Mouse (Mus musculus): Measurements from ENCODE around the gene Tmod1. TPM values are rescaled to one million over a fixed set of nuclear protein-coding genes. Genes with fewer than 3 reads are reported as not detected.

Gene Tmod1
- polyA plus RNA-seq, 1 experiment from 2014 or later = 195 TPM

DNA sequence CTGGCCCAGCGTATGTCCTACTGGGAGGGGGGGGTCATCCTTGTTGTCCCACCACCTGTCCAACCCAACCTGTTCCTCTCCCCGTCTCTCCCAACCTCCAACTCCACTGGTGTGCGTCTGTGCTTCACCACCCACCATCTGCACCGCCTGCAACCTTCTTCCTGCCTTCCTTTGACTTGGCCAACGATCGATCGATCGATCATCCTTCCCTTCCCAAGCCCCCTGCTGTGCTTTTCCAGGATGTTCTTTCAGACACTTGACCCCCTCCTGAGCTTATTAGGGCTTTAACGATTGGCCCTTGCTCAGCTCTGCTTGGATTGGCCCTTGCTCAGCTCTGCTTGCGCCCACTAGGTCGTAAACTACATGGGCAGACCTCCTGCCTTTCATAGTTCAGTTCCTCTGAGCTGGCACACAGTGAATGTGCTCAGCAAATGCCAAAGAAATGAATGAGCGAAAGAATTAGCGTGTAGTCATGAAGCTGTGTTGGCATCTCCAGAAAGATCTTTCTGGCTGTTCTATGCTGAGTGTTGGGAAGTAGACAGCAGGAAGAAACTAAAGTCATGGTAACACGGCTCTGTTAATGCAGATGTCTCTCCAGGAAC is 50.9 kb downstream of the Tmod1 start:
- Histone ChIP-seq H3K36me3 (peaks cover 82% of the 10 kb centered on the region), H3K27me3 (replicated peaks) (no peaks in the 10 kb centered on the region), H3K9ac (no peak overlapping the region), H3K4me3 (no peak overlapping the region), H3K9me3 (replicated peaks) (no peaks in the 10 kb centered on the region), H3K27ac (ENCODE audit: poor library complexity, severe bottlenecking) (no peak overlapping the region), H3K4me2 (no peak overlapping the region), H3K4me1 (replicated peaks) (peaks cover 36% of the 10 kb centered on the region)
- WGBS = 92% methylated on average over 14 of the region's 14 CpGs
- no peak for ATAC-seq (ENCODE audit: insufficient number of reproducible peaks, low FRiP score)

DNA sequence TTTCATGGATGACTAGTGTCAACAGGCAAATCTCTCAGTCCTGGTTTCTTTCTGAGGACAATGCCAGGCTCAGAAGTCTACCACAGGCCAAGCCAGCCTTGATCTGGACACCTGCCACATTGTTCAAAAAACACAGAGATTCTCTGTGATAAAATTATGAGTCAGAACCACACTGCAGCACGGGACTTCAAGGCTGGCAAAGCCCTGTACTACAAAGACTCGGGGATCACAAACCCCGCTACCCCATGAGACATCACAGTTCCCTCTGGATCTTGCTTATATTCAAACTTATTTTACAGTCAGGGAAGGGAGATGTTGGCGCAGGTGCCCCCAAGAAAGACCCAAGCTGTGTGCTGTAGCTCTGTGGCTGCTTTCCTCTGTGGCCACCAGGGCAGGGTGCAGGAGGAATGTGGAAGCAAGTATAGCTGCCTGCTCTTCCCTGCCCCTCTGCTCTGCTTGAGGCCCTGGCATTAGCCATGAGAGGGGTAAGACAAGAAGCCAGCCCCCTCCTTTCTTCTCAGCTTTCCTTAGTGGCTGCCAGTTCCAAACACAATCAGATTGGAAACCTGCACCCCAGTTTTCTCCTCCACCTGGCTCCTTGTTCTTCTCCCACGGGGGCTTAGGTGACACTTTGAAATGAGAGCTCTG is 53.8 kb downstream of the Tmod1 start:
- H3K36me3 ChIP-seq = peaks cover 89% of the 10 kb centered on the region
- WGBS = 87% methylated on average over 5 of the region's 5 CpGs
- H3K27me3 ChIP-seq (replicated peaks) = no peaks in the 10 kb centered on the region
- H3K27ac ChIP-seq (ENCODE audit: poor library complexity, severe bottlenecking) = no peak overlapping the region
- no peak overlapping the region for H3K4me2 ChIP-seq
- H3K4me3 ChIP-seq = no peak overlapping the region
- no peak overlapping the region for H3K9ac ChIP-seq
- no peaks in the 10 kb centered on the region for H3K9me3 ChIP-seq (replicated peaks)
- H3K4me1 ChIP-seq (replicated peaks) = peaks cover 16% of the 10 kb centered on the region
- no peak for ATAC-seq (ENCODE audit: insufficient number of reproducible peaks, low FRiP score)

DNA sequence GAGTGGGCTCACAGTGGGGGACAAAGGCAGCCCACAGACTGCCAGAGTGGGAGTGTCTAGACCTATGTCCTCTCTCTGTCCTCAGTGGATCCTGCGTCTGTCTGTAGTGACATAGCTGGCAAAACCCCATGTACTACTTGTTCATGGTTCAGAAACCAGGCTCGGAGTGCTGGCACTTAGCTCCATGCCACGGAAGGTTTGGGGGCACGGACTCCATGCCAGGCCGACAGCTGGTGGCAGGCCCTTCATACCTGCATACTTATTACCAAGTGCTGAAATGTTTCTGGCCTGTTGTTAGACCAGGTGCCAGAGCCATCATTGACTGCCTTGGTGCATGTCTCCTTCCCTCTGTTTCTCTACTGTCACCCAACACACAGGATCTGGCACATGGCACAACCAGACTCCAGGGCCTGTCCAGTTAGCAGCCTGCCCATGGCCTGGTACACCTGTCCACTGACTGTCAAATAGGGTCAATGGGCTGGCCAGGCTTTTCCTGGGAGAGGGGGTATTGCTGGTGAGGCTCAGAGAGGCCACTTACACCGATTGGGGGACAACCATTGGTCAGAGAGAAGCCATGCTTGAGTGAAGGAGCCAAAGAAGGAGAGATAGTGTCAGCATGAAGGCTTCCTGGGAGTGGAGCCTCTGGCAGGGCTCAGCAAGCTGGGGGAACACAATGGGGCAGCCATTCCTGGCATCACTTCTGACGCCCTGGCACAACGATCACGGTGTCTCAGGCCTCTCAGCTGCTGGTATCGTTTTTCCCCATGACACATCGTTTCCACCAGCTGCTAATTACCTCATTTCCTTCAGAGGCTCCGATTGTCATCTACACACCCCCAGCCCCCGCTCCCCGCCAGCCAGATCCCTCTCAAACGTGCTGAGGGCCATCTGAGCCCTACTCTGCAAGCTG is 56.4 kb downstream of the Tmod1 start:
- H3K36me3 ChIP-seq = peaks cover 95% of the 10 kb centered on the region
- no peak overlapping the region for H3K4me3 ChIP-seq
- ATAC-seq (ENCODE audit: insufficient number of reproducible peaks, low FRiP score) = 0 out of 2 replicates have a peak, but pooled peaks have one; percentile 9
- no peak overlapping the region for H3K9ac ChIP-seq
- no peaks in the 10 kb centered on the region for H3K27me3 ChIP-seq (replicated peaks)
- H3K4me2 ChIP-seq = no peak overlapping the region
- no peaks in the 10 kb centered on the region for H3K9me3 ChIP-seq (replicated peaks)
- H3K27ac ChIP-seq (ENCODE audit: poor library complexity, severe bottlenecking) = 0 out of 2 replicates have a peak overlapping the region, but pooled peaks have one; percentile 3
- peaks cover 28% of the 10 kb centered on the region for H3K4me1 ChIP-seq (replicated peaks)
- WGBS = 63% methylated on average over 15 of the region's 15 CpGs

DNA sequence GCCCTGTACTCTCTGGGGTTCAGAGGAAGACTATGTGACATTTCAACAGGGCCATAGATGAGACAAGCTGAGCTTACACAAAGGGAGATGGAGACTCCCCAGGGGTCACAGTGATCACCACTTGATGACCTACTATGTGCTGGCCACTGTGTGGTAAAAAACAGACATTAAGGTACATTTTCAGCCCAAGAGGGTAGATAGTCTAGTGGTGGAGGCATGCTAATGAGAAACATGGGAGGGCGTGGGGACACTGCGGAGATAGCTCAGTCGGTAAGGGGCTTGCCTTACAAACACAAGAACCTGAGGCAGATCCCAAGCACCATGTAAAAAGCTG is 57.1 kb downstream of the Tmod1 start:
- Histone ChIP-seq H3K36me3 (peaks cover 95% of the 10 kb centered on the region), H3K4me3 (no peak overlapping the region), H3K4me2 (no peak overlapping the region), H3K9ac (no peak overlapping the region), H3K27ac (ENCODE audit: poor library complexity, severe bottlenecking) (no peak overlapping the region), H3K4me1 (replicated peaks) (peaks cover 34% of the 10 kb centered on the region), H3K9me3 (replicated peaks) (no peaks in the 10 kb centered on the region), H3K27me3 (replicated peaks) (no peaks in the 10 kb centered on the region)
- WGBS = 82% methylated on average over 3 of the region's 3 CpGs
- no peak for ATAC-seq (ENCODE audit: insufficient number of reproducible peaks, low FRiP score)

DNA sequence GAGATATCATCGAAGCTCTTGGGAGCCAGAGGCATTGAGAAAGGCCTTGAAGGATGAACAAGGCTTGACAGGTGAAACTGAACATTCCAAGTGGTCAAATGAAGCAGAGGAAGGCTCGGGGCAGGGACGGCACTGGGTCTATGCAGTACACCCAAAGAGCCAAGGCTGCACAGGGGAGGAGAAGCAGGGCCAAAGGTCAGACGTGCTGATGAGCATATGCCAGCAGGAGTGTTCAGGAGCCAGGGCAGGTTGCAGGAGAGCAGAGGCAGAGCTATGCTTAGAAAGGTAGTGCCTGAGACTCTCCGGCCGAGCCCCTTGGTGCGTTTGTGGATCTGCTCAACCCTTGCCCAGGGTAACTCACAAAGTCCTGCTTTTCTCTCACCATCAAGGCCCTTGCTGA is 57.8 kb downstream of the Tmod1 start:
- 89% methylated on average over 7 of the region's 7 CpGs for WGBS
- H3K4me3 ChIP-seq = no peak overlapping the region
- H3K9ac ChIP-seq = no peak overlapping the region
- no peaks in the 10 kb centered on the region for H3K27me3 ChIP-seq (replicated peaks)
- H3K4me1 ChIP-seq (replicated peaks) = peaks cover 41% of the 10 kb centered on the region
- peaks cover 95% of the 10 kb centered on the region for H3K36me3 ChIP-seq
- no peak overlapping the region for H3K27ac ChIP-seq (ENCODE audit: poor library complexity, severe bottlenecking)
- no peak overlapping the region for H3K4me2 ChIP-seq
- ATAC-seq (ENCODE audit: insufficient number of reproducible peaks, low FRiP score) = no peak
- no peaks in the 10 kb centered on the region for H3K9me3 ChIP-seq (replicated peaks)

DNA sequence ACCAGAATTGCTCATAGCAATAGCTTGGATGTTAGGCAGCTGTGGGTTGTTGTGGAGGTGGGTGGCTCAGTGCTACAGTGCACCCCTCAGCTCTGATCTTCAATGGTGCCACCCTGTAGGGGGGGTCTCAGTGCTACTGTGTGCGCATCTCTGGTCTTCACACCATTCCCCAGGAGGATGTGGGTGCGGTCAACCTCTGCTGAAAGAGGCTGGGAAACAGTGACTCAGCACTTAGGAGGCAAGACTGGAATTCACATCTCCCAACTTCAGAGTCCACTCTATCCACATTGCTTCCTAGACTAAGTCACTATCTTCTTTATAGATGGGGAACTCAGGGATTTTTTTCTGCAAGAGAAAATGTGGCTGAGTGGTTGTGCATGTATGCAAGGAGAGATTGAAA is 58.9 kb downstream of the Tmod1 start:
- Histone ChIP-seq H3K27me3 (replicated peaks) (no peaks in the 10 kb centered on the region), H3K4me2 (no peak overlapping the region), H3K36me3 (peaks cover 97% of the 10 kb centered on the region), H3K4me1 (replicated peaks) (peaks cover 47% of the 10 kb centered on the region), H3K27ac (ENCODE audit: poor library complexity, severe bottlenecking) (no peak overlapping the region), H3K9ac (no peak overlapping the region), H3K9me3 (replicated peaks) (peaks cover 2% of the 10 kb centered on the region; the same call in 1 of the 2 replicates), H3K4me3 (no peak overlapping the region)
- 94% methylated on average over 2 of the region's 2 CpGs for WGBS
- ATAC-seq (ENCODE audit: insufficient number of reproducible peaks, low FRiP score) = no peak

DNA sequence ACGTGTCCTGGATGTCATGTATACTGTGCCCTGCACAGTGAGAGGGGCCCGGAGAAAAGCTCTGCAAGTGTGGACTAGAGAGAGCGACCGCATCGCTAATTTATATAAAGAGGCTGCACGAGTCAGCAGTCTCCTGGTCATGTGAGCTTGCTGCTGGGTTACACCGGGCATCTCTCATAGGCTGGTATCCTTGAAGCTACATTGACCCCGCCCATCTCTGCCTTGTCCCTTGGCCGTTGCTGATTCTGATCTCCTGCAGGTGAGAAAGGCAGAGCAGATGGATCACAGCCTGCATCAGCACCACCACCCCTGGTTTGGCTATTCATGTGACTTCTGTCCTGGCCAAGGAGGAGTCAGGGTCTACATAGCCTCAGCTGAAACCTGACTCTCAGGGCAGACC is 60.4 kb downstream of the Tmod1 start:
- Histone ChIP-seq H3K36me3 (peaks cover 96% of the 10 kb centered on the region), H3K4me1 (replicated peaks) (peaks cover 50% of the 10 kb centered on the region), H3K4me3 (no peak overlapping the region), H3K27me3 (replicated peaks) (no peaks in the 10 kb centered on the region), H3K9me3 (replicated peaks) (peaks cover 2% of the 10 kb centered on the region; the same call in 1 of the 2 replicates), H3K9ac (no peak overlapping the region), H3K27ac (ENCODE audit: poor library complexity, severe bottlenecking) (no peak overlapping the region; the same call in 1 of the 2 replicates), H3K4me2 (no peak overlapping the region)
- ATAC-seq (ENCODE audit: insufficient number of reproducible peaks, low FRiP score) = no peak
- WGBS = 77% methylated on average over 9 of the region's 9 CpGs

DNA sequence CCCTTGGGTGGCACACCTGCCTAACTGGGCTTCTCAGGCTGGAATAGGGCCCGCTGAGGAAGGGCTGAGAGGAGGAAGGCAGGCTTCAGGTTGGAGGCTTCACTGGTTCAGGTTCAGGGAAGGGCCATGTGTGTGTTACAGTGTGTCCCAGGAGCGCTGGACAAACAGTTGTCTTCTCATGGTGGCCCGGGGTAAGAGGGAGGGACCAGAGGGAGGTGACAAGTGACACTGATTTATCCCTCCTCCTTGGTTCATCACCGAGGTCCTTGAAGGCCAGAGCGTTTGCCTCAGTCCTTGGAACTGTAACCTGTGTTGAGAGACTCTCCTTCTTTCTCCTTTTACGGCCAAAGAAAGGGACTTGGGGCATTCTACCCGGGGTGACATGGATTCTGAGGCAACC is 61.8 kb downstream of the Tmod1 start:
- Histone ChIP-seq H3K9me3 (replicated peaks) (peaks cover 2% of the 10 kb centered on the region; the same call in 1 of the 2 replicates), H3K9ac (peak overlapping the region; percentile 46; the same call in 1 of the 2 replicates), H3K27me3 (replicated peaks) (no peaks in the 10 kb centered on the region), H3K4me2 (no peak overlapping the region), H3K4me3 (no peak overlapping the region), H3K4me1 (replicated peaks) (peaks cover 45% of the 10 kb centered on the region), H3K27ac (ENCODE audit: poor library complexity, severe bottlenecking) (peak overlapping the region; percentile 53), H3K36me3 (peaks cover 97% of the 10 kb centered on the region)
- no peak for ATAC-seq (ENCODE audit: insufficient number of reproducible peaks, low FRiP score)
- 35% methylated on average over 7 of the region's 7 CpGs for WGBS

DNA sequence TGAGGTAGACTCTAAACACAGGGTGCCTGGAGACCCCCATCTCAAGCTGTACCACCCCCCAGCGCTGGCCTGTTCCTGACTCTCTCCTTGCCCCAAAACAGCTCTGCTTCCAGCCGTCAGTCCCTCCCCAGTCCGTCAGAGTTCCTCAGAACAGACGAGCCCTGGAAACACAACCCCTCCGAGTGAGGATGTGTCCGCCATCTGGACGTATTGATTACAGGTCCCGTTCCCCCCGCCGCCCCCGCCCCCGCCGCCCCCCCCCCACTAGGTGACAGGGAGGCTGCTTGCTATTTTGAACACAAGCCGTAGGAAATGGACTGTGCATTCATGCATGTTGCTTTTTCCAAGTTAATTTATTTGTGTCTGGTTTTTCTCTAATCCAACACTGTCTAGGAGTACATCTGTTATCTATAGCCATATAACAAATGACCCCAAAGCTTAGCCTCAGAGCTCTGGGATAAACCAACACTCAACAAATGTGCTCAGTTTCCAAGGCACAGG is 62.5 kb downstream of the Tmod1 start:
- Histone ChIP-seq H3K4me2 (peak overlapping the region; percentile 36; the same call in 1 of the 2 replicates), H3K4me3 (no peak overlapping the region), H3K36me3 (peaks cover 95% of the 10 kb centered on the region), H3K9ac (peak overlapping the region; percentile 46; the same call in 1 of the 2 replicates), H3K27ac (ENCODE audit: poor library complexity, severe bottlenecking) (peak overlapping the region; percentile 53), H3K9me3 (replicated peaks) (peaks cover 2% of the 10 kb centered on the region; the same call in 1 of the 2 replicates), H3K27me3 (replicated peaks) (no peaks in the 10 kb centered on the region), H3K4me1 (replicated peaks) (peaks cover 42% of the 10 kb centered on the region)
- no peak for ATAC-seq (ENCODE audit: insufficient number of reproducible peaks, low FRiP score)
- WGBS = 13% methylated on average over 14 of the region's 14 CpGs

DNA sequence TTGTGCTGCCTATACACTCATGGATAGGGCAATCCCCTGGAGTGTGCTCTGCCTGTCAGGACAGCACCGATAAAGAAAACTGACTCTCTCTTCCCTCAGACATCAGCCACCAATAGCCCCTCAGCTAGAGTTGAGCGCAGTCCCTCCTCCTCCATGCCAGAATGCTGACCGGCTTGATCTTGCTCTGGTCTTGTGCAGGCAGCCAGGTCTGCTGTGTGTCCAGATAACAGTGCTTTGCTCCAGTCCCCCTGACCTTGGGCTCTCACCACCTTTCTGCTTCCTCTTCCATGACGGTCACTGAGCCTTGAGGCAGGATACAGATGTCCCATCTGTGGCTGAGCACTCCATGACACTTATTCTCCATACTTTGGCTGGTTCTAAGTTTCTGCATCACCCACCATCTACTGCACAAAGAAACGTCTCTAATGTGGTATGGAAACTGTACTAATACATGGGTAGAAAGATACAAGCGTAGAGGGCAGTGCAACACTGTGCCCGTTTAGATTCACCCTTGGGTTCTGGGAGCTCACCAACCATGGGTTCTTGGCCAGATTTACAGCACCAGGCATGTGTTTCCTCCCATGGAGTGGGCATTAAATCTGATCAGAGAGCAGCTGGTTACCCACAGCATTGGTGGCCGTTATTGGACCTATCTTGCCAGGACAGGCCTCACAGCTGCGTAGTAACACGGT is 63.5 kb downstream of the Tmod1 start:
- no peak overlapping the region for H3K9ac ChIP-seq
- H3K9me3 ChIP-seq (replicated peaks) = peaks cover 2% of the 10 kb centered on the region; the same call in 1 of the 2 replicates
- H3K27ac ChIP-seq (ENCODE audit: poor library complexity, severe bottlenecking) = 0 out of 2 replicates have a peak overlapping the region, but pooled peaks have one; percentile 42
- peak; percentile 10; the same call in 1 of the 2 replicates for ATAC-seq (ENCODE audit: insufficient number of reproducible peaks, low FRiP score)
- H3K36me3 ChIP-seq = peaks cover 95% of the 10 kb centered on the region
- no peak overlapping the region for H3K4me3 ChIP-seq
- H3K4me1 ChIP-seq (replicated peaks) = peaks cover 42% of the 10 kb centered on the region
- H3K4me2 ChIP-seq = no peak overlapping the region
- H3K27me3 ChIP-seq (replicated peaks) = no peaks in the 10 kb centered on the region
- WGBS = 72% methylated on average over 10 of the region's 10 CpGs
